Mouse (Mus musculus): ENCODE results near the gene Tpcn1. TPM values are rescaled to one million over a fixed set of nuclear protein-coding genes. Genes with fewer than 3 reads are reported as not detected.

Tpcn1 gene
- polyA plus RNA-seq, 1 experiment from 2014 or later: 23.8 TPM

DNA sequence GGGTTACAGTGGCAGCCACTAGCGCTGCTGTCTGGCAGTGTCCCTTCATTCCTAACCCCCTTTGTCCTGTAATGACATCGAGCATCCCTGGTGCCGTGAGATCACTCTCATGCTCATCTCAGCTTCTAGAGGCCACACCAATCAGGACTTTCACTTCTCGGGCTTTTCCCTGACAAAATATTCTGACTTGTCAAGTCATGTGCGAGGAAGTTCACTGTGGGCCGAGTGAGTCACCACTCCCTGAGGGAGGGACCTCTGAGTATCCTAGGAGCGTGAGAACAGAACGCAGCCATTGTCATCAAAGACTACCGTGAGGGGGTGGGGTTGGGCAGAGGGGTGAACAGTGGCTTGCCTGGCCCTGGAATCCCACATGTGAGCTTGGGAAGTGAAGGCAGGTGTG is 70.9 kb downstream of the Tpcn1 start:
- H3K4me1 ChIP-seq (ENCODE audit: control insufficient read depth, insufficient read depth, low read length): peaks cover 37% of the 10 kb centered on the region
- WGBS: 51% methylated on average over 9 of the region's 9 CpGs
- no peak overlapping the region for H3K9ac ChIP-seq (ENCODE audit: low read length)
- H3K9me3 ChIP-seq (replicated peaks; ENCODE audit: control insufficient read depth, low read length): no peaks in the 10 kb centered on the region
- no peak overlapping the region for H3K4me3 ChIP-seq (replicated peaks; ENCODE audit: low read length)
- H3K27ac ChIP-seq (ENCODE audit: low read length): peak overlapping the region; percentile 66
- peak; percentile 41 for ATAC-seq (ENCODE audit: insufficient read depth, low FRiP score)
- no peaks in the 10 kb centered on the region for H3K27me3 ChIP-seq (ENCODE audit: control insufficient read depth, insufficient read depth, low read length)
- H3K4me2 ChIP-seq (ENCODE audit: low read depth, low read length): no peak overlapping the region
- 0 out of 2 replicates have a peak, but pooled peaks cover 3% of the 10 kb centered on the region for H3K36me3 ChIP-seq (ENCODE audit: control insufficient read depth, insufficient read depth, low read length)

DNA sequence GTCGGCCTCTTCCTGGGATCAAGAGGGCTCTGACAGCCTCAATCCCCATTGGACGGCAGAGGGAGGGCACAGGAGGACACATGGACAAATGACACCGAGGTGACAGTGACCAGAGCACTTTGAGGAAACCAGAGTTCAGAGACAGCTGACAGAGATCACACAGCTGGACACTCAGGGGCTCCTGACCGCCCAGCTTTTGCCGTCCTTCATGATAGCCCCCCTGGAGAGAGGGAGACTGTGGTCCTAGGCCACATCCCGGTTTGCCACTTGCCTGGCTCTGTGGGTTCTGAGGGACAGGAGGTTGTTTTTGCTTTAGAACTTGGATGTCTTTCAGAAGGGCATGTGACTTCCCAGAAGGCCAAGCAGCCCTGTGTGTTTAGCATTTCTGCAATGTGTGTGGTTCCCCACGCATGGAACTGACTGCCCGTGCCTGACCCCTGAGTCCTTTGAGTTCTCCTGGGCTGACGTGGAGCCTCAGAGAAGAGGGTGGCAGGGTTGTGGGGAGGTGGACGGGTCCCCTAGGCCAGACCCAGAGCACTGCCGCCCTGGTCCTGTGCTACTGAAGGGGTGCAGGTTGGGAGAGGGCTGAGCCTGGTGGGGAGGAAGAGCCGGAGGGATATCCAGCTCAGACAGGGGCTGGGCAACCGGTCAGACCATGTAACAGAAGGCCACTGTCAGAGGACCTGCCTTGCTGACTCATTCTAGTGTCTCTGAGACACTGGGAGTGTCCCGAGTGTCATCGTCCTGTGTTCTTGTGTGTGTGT is 72.1 kb downstream of the Tpcn1 start:
- peak; percentile 17; the same call in 1 of the 2 replicates for ATAC-seq (ENCODE audit: insufficient read depth, low FRiP score)
- WGBS: 53% methylated on average over 15 of the region's 15 CpGs
- Histone ChIP-seq H3K4me2 (ENCODE audit: low read depth, low read length) (no peak overlapping the region), H3K4me1 (ENCODE audit: control insufficient read depth, insufficient read depth, low read length) (peaks cover 42% of the 10 kb centered on the region), H3K36me3 (ENCODE audit: control insufficient read depth, insufficient read depth, low read length) (no peaks in the 10 kb centered on the region), H3K9me3 (replicated peaks; ENCODE audit: control insufficient read depth, low read length) (no peaks in the 10 kb centered on the region), H3K27me3 (ENCODE audit: control insufficient read depth, insufficient read depth, low read length) (no peaks in the 10 kb centered on the region), H3K4me3 (replicated peaks; ENCODE audit: low read length) (no peak overlapping the region), H3K27ac (ENCODE audit: low read length) (peak overlapping the region; percentile 74), H3K9ac (ENCODE audit: low read length) (peak overlapping the region; percentile 37; the same call in 1 of the 2 replicates)

DNA sequence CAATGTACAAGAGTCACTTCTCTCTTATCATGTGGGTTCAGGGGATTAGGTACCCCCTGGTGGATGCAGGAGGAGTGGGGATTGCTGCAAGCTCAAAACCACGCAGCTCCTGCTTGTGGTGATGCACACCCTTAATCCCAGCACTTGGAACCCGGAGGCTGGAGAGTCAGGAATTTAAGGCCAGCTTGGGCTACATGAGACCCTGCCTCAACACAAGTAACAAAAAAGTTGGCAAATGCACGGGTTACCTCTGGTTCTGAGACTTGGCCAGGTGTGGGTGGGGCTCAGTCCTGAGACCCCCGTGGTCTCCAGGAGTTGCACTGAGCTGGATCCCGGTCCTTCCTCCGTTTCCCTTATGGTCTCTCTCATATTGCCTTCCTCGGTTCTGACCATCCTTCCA is 73.0 kb downstream of the Tpcn1 start:
- no peak overlapping the region for H3K9ac ChIP-seq (ENCODE audit: low read length)
- H3K4me2 ChIP-seq (ENCODE audit: low read depth, low read length): no peak overlapping the region
- H3K36me3 ChIP-seq (ENCODE audit: control insufficient read depth, insufficient read depth, low read length): no peaks in the 10 kb centered on the region
- no peaks in the 10 kb centered on the region for H3K27me3 ChIP-seq (ENCODE audit: control insufficient read depth, insufficient read depth, low read length)
- WGBS: 78% methylated on average over 7 of the region's 7 CpGs
- H3K4me1 ChIP-seq (ENCODE audit: control insufficient read depth, insufficient read depth, low read length): peaks cover 42% of the 10 kb centered on the region
- H3K9me3 ChIP-seq (replicated peaks; ENCODE audit: control insufficient read depth, low read length): no peaks in the 10 kb centered on the region
- H3K4me3 ChIP-seq (replicated peaks; ENCODE audit: low read length): no peak overlapping the region
- peak overlapping the region; percentile 43 for H3K27ac ChIP-seq (ENCODE audit: low read length)
- ATAC-seq (ENCODE audit: insufficient read depth, low FRiP score): no peak

DNA sequence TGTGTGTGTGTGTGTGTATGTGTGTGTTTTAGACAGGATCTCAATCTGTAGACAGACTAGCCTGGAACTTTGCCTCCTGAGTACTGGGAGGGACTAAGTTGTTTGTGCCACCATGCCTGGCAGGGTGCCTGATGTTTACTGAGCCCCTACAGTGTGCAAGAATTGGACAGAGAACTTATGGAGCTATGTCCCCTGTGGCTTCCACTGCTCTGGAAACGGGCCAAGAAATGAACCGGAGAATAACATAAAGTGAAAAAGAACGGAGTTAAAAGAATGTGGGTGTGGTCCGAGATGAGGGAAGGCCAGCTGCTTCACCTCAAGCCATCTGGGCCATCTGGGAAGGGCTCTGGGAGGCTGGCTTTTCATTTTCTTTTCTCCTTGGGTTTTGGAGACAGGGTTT is 73.7 kb downstream of the Tpcn1 start:
- H3K27ac ChIP-seq (ENCODE audit: low read length): peak overlapping the region; percentile 43
- peaks cover 42% of the 10 kb centered on the region for H3K4me1 ChIP-seq (ENCODE audit: control insufficient read depth, insufficient read depth, low read length)
- WGBS: 9% methylated on average over 4 of the region's 4 CpGs
- H3K27me3 ChIP-seq (ENCODE audit: control insufficient read depth, insufficient read depth, low read length): no peaks in the 10 kb centered on the region
- H3K9ac ChIP-seq (ENCODE audit: low read length): peak overlapping the region; percentile 48; the same call in 1 of the 2 replicates
- no peaks in the 10 kb centered on the region for H3K9me3 ChIP-seq (replicated peaks; ENCODE audit: control insufficient read depth, low read length)
- 0 out of 2 replicates have a peak overlapping the region, but pooled peaks have one; percentile 11 for H3K4me2 ChIP-seq (ENCODE audit: low read depth, low read length)
- no peaks in the 10 kb centered on the region for H3K36me3 ChIP-seq (ENCODE audit: control insufficient read depth, insufficient read depth, low read length)
- no peak; the same call in 1 of the 2 replicates for ATAC-seq (ENCODE audit: insufficient read depth, low FRiP score)
- H3K4me3 ChIP-seq (replicated peaks; ENCODE audit: low read length): no peak overlapping the region

DNA sequence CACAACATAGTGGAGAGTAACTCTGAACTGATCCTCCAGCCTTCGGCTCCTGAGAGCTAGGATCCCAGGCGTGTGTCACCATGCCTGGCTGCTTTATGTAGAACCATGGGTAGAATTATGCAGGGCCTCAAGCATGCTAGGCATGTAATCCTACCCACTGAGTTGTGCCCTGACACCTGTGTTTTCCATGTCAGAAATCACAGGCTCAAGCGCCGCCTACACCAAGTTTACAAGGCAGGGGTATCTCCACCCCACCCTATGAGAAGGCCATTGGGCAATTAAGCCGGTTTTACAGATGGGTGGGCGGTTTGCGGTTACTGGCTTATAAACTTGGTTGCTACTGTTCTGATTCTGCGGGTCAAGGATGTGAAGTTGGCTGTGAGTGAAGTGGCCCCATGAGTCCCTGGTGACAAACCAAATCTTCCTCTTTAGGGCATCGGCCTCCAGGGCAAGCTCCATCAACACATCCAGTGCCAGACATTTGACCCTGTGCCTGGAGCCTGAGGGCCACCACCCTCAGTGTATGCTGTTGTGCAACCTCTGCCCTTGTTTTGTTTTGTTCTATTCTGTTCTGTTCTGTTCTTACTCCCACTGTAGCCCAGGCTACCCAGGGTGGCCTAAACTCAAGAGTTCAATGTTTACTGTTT is 74.3 kb downstream of the Tpcn1 start:
- Histone ChIP-seq H3K27me3 (ENCODE audit: control insufficient read depth, insufficient read depth, low read length) (no peaks in the 10 kb centered on the region), H3K36me3 (ENCODE audit: control insufficient read depth, insufficient read depth, low read length) (no peaks in the 10 kb centered on the region), H3K4me1 (ENCODE audit: control insufficient read depth, insufficient read depth, low read length) (peaks cover 42% of the 10 kb centered on the region), H3K4me2 (ENCODE audit: low read depth, low read length) (no peak overlapping the region), H3K4me3 (replicated peaks; ENCODE audit: low read length) (no peak overlapping the region), H3K9ac (ENCODE audit: low read length) (no peak overlapping the region), H3K9me3 (replicated peaks; ENCODE audit: control insufficient read depth, low read length) (no peaks in the 10 kb centered on the region), H3K27ac (ENCODE audit: low read length) (peak overlapping the region; percentile 27; the same call in 1 of the 2 replicates)
- 82% methylated on average over 9 of the region's 9 CpGs for WGBS
- ATAC-seq (ENCODE audit: insufficient read depth, low FRiP score): no peak

DNA sequence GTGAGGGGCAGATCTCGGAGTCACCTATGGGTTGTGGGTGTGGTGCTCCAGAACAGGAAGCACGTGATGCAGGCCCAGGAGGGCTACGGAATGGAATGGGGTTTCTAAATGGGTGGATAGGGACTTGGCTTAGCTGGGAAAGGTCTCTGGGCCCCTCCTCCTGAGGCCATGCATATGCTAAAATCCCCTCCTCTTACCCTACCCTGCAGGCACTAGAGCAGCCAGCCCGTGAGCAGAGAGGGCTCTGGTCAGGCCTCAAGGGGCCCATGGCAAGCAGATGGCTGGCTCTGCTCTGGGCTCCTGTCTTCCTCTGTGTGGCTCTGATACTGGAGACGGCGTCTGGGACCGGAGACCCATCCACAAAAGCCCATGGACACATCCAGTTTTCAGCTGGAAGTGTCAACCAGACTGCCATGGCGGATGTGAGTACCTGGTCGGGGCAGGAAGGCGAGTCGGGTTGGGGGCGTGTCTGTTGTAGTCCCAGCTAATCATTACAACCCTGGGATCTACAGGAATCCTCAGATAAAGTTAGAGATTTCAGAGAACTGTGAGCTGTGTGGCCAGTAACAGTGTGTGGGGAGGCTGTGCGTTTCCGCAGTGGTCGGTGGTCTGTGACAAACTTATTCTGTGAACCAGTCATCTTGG is 75.4 kb downstream of the Tpcn1 start:
- Histone ChIP-seq H3K4me3 (replicated peaks; ENCODE audit: low read length) (no peak overlapping the region), H3K9me3 (replicated peaks; ENCODE audit: control insufficient read depth, low read length) (no peaks in the 10 kb centered on the region), H3K4me2 (ENCODE audit: low read depth, low read length) (no peak overlapping the region), H3K27ac (ENCODE audit: low read length) (no peak overlapping the region), H3K9ac (ENCODE audit: low read length) (no peak overlapping the region), H3K36me3 (ENCODE audit: control insufficient read depth, insufficient read depth, low read length) (no peaks in the 10 kb centered on the region), H3K27me3 (ENCODE audit: control insufficient read depth, insufficient read depth, low read length) (no peaks in the 10 kb centered on the region), H3K4me1 (ENCODE audit: control insufficient read depth, insufficient read depth, low read length) (peaks cover 42% of the 10 kb centered on the region)
- no peak for ATAC-seq (ENCODE audit: insufficient read depth, low FRiP score)
- 65% methylated on average over 15 of the region's 15 CpGs for WGBS

DNA sequence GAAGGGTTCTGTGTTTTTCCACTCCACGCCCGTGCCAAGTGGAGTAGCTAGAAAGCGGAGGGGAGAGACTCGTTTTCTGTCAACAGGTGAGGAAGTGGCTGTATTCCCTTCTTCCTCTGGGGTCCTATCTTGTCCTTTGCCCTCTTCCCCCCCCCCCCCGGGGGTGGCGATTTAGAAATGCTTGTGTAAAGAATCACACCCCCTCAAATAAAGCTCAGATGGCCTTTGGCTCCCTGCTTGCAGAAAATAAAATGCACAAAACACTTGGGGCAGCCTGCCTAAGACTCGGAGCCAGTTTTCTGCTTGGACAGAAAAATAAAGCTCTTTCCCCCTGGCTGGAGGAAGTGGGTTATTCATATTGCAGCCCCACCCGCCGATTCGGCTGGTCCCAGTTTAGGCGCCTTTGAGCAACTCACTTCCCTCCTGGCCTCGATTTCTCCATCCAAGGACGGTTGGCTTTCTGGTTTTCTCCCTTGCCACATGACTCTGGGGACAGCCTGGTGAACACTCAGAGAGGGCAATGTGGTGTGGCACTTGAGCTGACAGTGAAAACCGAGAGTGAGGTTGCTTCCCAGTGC is 76.7 kb downstream of the Tpcn1 start:
- no peak for ATAC-seq (ENCODE audit: insufficient read depth, low FRiP score)
- Histone ChIP-seq H3K27ac (ENCODE audit: low read length) (peak overlapping the region; percentile 22; the same call in 1 of the 2 replicates), H3K9ac (ENCODE audit: low read length) (peak overlapping the region; percentile 72), H3K4me2 (ENCODE audit: low read depth, low read length) (peak overlapping the region; percentile 63), H3K36me3 (ENCODE audit: control insufficient read depth, insufficient read depth, low read length) (no peaks in the 10 kb centered on the region), H3K9me3 (replicated peaks; ENCODE audit: control insufficient read depth, low read length) (no peaks in the 10 kb centered on the region), H3K27me3 (ENCODE audit: control insufficient read depth, insufficient read depth, low read length) (no peaks in the 10 kb centered on the region), H3K4me1 (ENCODE audit: control insufficient read depth, insufficient read depth, low read length) (peaks cover 33% of the 10 kb centered on the region), H3K4me3 (replicated peaks; ENCODE audit: low read length) (peak overlapping the region; percentile 62)
- 20% methylated on average over 14 of the region's 14 CpGs for WGBS

DNA sequence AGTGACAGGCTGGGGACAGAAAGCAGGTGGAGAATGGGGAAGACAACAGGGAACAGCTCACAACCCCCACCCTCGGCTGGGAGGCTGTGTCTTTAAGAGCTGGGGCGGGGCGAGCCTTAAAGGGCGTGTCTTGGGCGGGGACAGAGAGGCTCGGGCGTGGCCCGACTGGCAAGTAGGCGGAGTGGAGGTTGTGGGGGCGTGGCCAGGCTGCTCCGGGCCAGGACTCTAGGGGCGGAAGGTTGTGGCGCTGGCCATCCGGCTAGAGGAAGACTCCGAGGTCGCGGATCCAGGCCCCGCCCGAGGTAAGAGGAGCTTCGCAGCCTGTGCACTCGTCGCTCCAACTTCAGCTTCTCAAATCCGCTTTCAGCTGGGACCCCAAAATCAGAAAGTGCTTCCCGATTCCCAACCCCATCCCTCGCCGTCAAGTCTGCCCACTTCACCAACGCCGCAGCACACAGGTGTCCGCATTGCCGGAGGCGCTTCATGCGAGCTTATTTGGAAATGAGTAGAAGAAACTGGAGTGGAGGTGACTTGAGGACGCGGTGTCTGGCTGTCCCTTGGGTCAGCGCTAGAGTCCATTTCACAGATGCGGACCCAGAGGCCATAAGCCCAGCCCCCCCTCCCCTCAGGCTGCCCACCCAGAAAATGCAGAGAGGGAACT is 77.4 kb downstream of the Tpcn1 start, which contains the start of gene Slc8b1:
Gene Slc8b1 (plus strand): TSS at position 187 of the 661 bp plus-strand sequence.
- Histone ChIP-seq H3K4me1 (ENCODE audit: control insufficient read depth, insufficient read depth, low read length) (peaks cover 27% of the 10 kb centered on the region), H3K9me3 (replicated peaks; ENCODE audit: control insufficient read depth, low read length) (no peaks in the 10 kb centered on the region), H3K4me3 (replicated peaks; ENCODE audit: low read length) (peak within 1 kb of the TSS; percentile 62), H3K27me3 (ENCODE audit: control insufficient read depth, insufficient read depth, low read length) (no peaks in the 10 kb centered on the region), H3K4me2 (ENCODE audit: low read depth, low read length) (peak within 1 kb of the TSS; percentile 63), H3K27ac (ENCODE audit: low read length) (peak within 1 kb of the TSS; percentile 22; the same call in 1 of the 2 replicates), H3K9ac (ENCODE audit: low read length) (peak within 1 kb of the TSS; percentile 72), H3K36me3 (ENCODE audit: control insufficient read depth, insufficient read depth, low read length) (no peaks in the 10 kb centered on the region)
- peak; percentile 93 for ATAC-seq (ENCODE audit: insufficient read depth, low FRiP score)
- 1% methylated on average over 36 of the region's 36 CpGs for WGBS
